In genomic region chrX:169837947-169838649, GRCm38 (mm10) we compare ENCODE assay signal across 13 mouse cellular contexts. TPM values are rescaled to one million over a fixed set of nuclear protein-coding genes. Genes with fewer than 3 reads are reported as not detected.
DNase-seq lines count a peak whose midpoint lies in the region; ATAC-seq lines count a peak whose summit lies in the region.
"Had no signal": no experiment of that assay in that cellular context is flagged by ENCODE, and none has a peak within 500 bp of the region (broad histone marks: within the 10 kb centered on the region; RNA-seq: fewer than 3 reads in every experiment).

No protein-coding gene starts in this region.

- H3K9me3 ChIP-seq in neural tube, embryonic 12.5 days = no peaks in the 10 kb centered on the region
- no peaks in the 10 kb centered on the region for H3K9me3 ChIP-seq in hindbrain, embryonic 12.5 days (replicated peaks)
- H3K9me3 ChIP-seq: heart, embryonic 12.5 days; liver, embryonic 15.5 days had no signal

- H3K9ac ChIP-seq in neural tube, embryonic 12.5 days = no peak overlapping the region
- H3K9ac ChIP-seq in hindbrain, embryonic 12.5 days = no peak overlapping the region
- H3K9ac ChIP-seq: heart, embryonic 12.5 days; liver, embryonic 15.5 days had no signal

- H3K4me1 ChIP-seq in neural tube, embryonic 12.5 days = no peaks in the 10 kb centered on the region
- H3K4me1 ChIP-seq in hindbrain, embryonic 12.5 days = no peaks in the 10 kb centered on the region
- H3K4me1 ChIP-seq: heart, embryonic 12.5 days; liver, embryonic 15.5 days had no signal

- WGBS in neural tube, embryonic 12.5 days = 47% methylated on average over 5 of the region's 5 CpGs
- WGBS in hindbrain, embryonic 12.5 days = 31% methylated on average over 5 of the region's 5 CpGs

- no peak overlapping the region for H3K4me2 ChIP-seq in neural tube, embryonic 12.5 days (replicated peaks)
- no peak overlapping the region for H3K4me2 ChIP-seq in hindbrain, embryonic 12.5 days (replicated peaks)
- H3K4me2 ChIP-seq: heart, embryonic 12.5 days; liver, embryonic 15.5 days had no signal

- H3K27me3 ChIP-seq in neural tube, embryonic 12.5 days (replicated peaks) = no peaks in the 10 kb centered on the region
- H3K27me3 ChIP-seq in hindbrain, embryonic 12.5 days = 0 out of 2 replicates have a peak, but pooled peaks cover 2% of the 10 kb centered on the region
- H3K27me3 ChIP-seq: heart, embryonic 12.5 days; liver, embryonic 15.5 days had no signal

- no peak overlapping the region for H3K4me3 ChIP-seq in neural tube, embryonic 12.5 days
- no peak overlapping the region for H3K4me3 ChIP-seq in hindbrain, embryonic 12.5 days
- H3K4me3 ChIP-seq: heart, embryonic 12.5 days; left cerebral cortex, adult 2 months; liver, embryonic 15.5 days had no signal

- DNase-seq in neural tube, embryonic 10.5 days (ENCODE audit: extremely low spot score, low spot score) = no peak
- peak; percentile 61 for DNase-seq in left cerebral cortex, postnatal 4 days
- DNase-seq in right cerebral cortex, postnatal 14 days = peak; percentile 14
- DNase-seq in adrenal gland, postnatal 4 days (ENCODE audit: low spot score in 2 of 2) = no peak
- no peak for DNase-seq in kidney, adult 8-10 months
- DNase-seq: thymus, adult 2 months had no signal

- H3K27ac ChIP-seq in neural tube, embryonic 12.5 days = no peak overlapping the region
- peak overlapping the region; percentile 60; the same call in 1 of the 2 replicates for H3K27ac ChIP-seq in hindbrain, embryonic 12.5 days
- H3K27ac ChIP-seq: left cerebral cortex, adult 2 months; liver, embryonic 15.5 days had no signal

- intact Hi-C loops in left cerebral cortex, postnatal 4 days (cut with DNase I) = no loop called here

- peak; percentile 61; the same call in 1 of the 2 replicates for ATAC-seq in neural tube, embryonic 12.5 days (ENCODE audit: low FRiP score, low read depth)
- peak; percentile 90 for ATAC-seq in hindbrain, embryonic 12.5 days (ENCODE audit: low FRiP score)
- no peak for ATAC-seq in megakaryocyte-erythroid progenitor cell, adult 5-6 weeks (replicated peaks; ENCODE audit: low FRiP score, low TSS enrichment, poor library complexity, severe bottlenecking)

- no peaks in the 10 kb centered on the region for H3K36me3 ChIP-seq in neural tube, embryonic 12.5 days
- H3K36me3 ChIP-seq in hindbrain, embryonic 12.5 days = no peaks in the 10 kb centered on the region
- H3K36me3 ChIP-seq: heart, embryonic 12.5 days; liver, embryonic 15.5 days had no signal

RNA-seq across cellular contexts. Expression of gene 4933400A11Rik, which starts 58.7 kb away (rescaled TPM):
- polyA plus RNA-seq in neural tube, embryonic 12.5 days (2016; fragmentation: Nextera tagmentation; extraction: Ambion mirVana) = not detected in 2 replicates
- 0.46 TPM in 1 of 2 replicates, not detected in the other for polyA plus RNA-seq in hindbrain, embryonic 12.5 days (2016; fragmentation: Nextera tagmentation; extraction: Ambion mirVana)
- not detected for total RNA-seq in left cerebral cortex, postnatal 4 days (2021)
- total RNA-seq in adrenal gland, postnatal 4 days (2021) = not detected
- total RNA-seq in megakaryocyte-erythroid progenitor cell, adult 5-6 weeks (2014; fragmentation: Nextera tagmentation) = not detected in 2 replicates
- total RNA-seq in megakaryocyte-erythroid progenitor cell, adult 5-6 weeks (2017) = not detected in 2 replicates
- total RNA-seq: left cerebral cortex, adult 2 months had no signal
- polyA plus RNA-seq: cortical plate, adult 2 months; liver, embryonic 15.5 days; thymus, adult 2 months had no signal

Comparison
In these comparisons a context has a peak if more than half of its experiments do, and no peak if none do; other contexts are left out.
1. DNase-seq: peak in left cerebral cortex, postnatal 4 days (single experiment) and right cerebral cortex, postnatal 14 days (single experiment); none in neural tube, embryonic 10.5 days (single experiment), adrenal gland, postnatal 4 days (0 of 2) and kidney, adult 8-10 months (0 of 2).